Mouse (Mus musculus) heart, embryonic 11.5 days (tissue): ENCODE measurements around the gene Nfix. TPM values are rescaled to one million over a fixed set of nuclear protein-coding genes. Genes with fewer than 3 reads are reported as not detected.

Source experiments
- ATAC-seq: fragments of 200-750 bp; cut with Nextera tagmentation; replicated peaks from 2 replicates; pipeline ENCODE4 v1.8.0; 2017; ENCODE audit warnings: moderate library complexity; ENCODE audit not compliant: insufficient number of reproducible peaks, low FRiP score, low TSS enrichment
- H3K27ac ChIP-seq: fragments of 300-500 bp; sonication (generic); 2 replicates; pipeline ENCODE4 v1.5.1; 2014; ENCODE audit warnings: mild to moderate bottlenecking, low read depth, low read length
- H3K27me3 ChIP-seq: fragments of 300-500 bp; sonication (generic); 2 replicates; pipeline ENCODE4 v1.6.1; 2014; ENCODE audit warnings: mild to moderate bottlenecking, low read length, mixed read lengths; ENCODE audit not compliant: control insufficient read depth, insufficient read depth
- H3K36me3 ChIP-seq: fragments of 300-500 bp; sonication (generic); 2 replicates; pipeline ENCODE4 v1.6.1; 2014; ENCODE audit warnings: mild to moderate bottlenecking, low read length, moderate library complexity, mixed read lengths; ENCODE audit not compliant: control insufficient read depth, insufficient read depth
- H3K4me1 ChIP-seq: fragments of 300-500 bp; sonication (generic); 2 replicates; pipeline ENCODE4 v1.6.1; 2014; ENCODE audit warnings: low read length; ENCODE audit not compliant: control insufficient read depth, insufficient read depth
- H3K4me2 ChIP-seq: fragments of 300-500 bp; sonication (generic); 2 replicates; pipeline ENCODE4 v1.6.1; 2014; ENCODE audit warnings: mild to moderate bottlenecking, moderate library complexity
- H3K4me3 ChIP-seq: fragments of 300-500 bp; sonication (generic); 2 replicates; pipeline ENCODE4 v1.5.1; 2014; ENCODE audit warnings: low read depth, low read length
- H3K9ac ChIP-seq: fragments of 300-500 bp; sonication (generic); 2 replicates; pipeline ENCODE4 v1.6.1; 2014; ENCODE audit warnings: mild to moderate bottlenecking, low read depth, low read length, moderate library complexity
- H3K9me3 ChIP-seq: fragments of 300-500 bp; sonication (generic); replicated peaks from 2 replicates; pipeline ENCODE4 v1.6.1; 2016; ENCODE audit warnings: low read length; ENCODE audit not compliant: control insufficient read depth
- WGBS: fragments of 180-500 bp; shearing (Covaris S2); extraction: QIAGEN DNeasy Blood & Tissue Kit; methylation state at CpG from one replicate; pipeline ENCODE4 v1.1.7; 2014; ENCODE audit not compliant: insufficient replicate concordance; 5-methylcytosine and 5-hydroxymethylcytosine counted together
- polyA plus RNA-seq: library from polyadenylated mRNA; unstranded; fragments of >200 nt; fragmentation: Nextera tagmentation; extraction: Ambion mirVana; gene quantifications from 2 replicates; pipeline ENCODE4 v1.2.1, GENCODE M21; 2014

The Nfix gene
- polyA plus RNA-seq, 1 experiment from 2014 or later, result 7.6 TPM

DNA sequence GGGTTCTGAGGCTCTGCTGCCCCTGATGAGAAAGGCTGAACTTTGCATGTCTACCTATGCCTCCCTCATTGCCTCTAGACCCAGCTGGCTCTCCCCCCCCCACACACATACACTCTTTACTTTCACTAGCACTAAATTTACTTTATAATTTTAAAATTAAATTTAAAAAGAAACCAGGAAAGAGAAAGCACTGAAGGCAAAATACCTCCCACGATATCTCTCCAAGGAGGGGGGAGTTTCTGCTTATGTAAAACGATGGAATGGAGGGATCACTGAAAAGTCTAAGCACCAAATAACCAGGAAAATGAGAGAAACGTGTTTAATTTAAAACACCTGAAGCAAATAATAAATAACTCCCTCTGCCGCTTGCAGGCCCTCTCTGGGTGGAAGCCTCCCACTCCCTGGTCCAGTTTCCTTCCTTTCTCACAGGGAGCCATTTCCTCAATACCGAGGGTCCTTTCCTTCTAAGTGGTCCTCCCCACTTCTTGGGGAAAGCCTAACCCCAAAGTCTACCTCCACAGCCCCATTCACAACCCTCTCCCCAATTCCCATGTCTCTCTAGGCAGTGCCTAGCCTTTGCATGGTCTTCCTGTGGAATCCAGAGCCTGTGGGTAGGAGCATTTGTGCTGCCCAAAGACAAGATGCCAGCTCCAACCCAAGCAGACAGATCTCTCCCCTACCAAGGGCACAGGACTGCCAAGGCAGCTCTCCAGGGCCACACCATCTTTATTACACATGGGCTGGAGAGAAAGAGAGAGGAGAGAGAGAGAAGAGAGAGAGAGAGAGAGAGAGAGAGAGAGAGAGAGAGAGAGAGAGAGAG lies 18.2 kb downstream of the Nfix start:
- H3K9ac ChIP-seq, result no peak overlapping the region
- 10% methylated on average over 5 of the region's 5 CpGs for WGBS
- no peaks in the 10 kb centered on the region for H3K36me3 ChIP-seq
- H3K9me3 ChIP-seq, result no peaks in the 10 kb centered on the region
- no peak overlapping the region for H3K4me2 ChIP-seq
- no peak overlapping the region for H3K27ac ChIP-seq
- H3K27me3 ChIP-seq, result peaks cover 100% of the 10 kb centered on the region
- no peak for ATAC-seq
- H3K4me3 ChIP-seq, result no peak overlapping the region
- peaks cover 14% of the 10 kb centered on the region for H3K4me1 ChIP-seq

DNA sequence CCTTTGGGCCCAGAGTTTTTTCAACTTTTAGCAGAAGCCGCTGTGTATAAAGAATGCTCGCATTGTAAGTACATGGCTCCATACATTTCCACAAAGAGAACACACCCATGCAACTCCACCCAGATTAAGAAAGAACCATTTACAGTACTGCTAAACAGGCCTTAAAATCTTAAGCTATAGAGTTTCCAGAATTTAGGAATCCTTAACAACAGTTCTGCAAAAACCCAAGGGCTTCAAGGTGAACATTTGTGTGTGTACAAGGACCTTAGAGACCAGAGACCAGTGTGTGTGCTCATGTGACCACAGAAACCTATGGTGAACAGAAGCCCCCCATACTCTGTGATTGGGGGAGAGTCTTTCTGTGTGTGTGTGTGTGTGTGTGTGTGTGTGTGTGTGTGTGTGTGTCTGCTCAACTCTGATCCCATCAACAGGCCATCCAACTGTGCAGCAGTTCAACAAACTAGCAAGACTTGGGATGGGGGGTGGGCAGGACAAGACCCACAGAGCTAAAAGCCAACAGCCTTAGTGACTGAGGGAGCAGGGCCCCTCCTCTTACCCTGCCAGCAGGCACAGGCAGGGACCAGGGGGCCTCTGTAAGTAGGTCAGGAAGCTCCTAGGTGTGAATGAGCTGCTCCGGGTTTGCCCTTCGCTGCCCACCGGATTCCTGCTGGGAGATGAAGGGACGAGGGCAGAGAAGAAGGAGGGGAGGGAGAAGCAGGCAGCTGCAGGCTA lies 19.0 kb downstream of the Nfix start:
- ATAC-seq, result no peak
- H3K9me3 ChIP-seq, result no peaks in the 10 kb centered on the region
- no peak overlapping the region for H3K4me2 ChIP-seq
- no peak overlapping the region for H3K27ac ChIP-seq
- H3K36me3 ChIP-seq, result no peaks in the 10 kb centered on the region
- H3K27me3 ChIP-seq, result peaks cover 99% of the 10 kb centered on the region
- 21% methylated on average over 6 of the region's 6 CpGs for WGBS
- H3K4me3 ChIP-seq, result no peak overlapping the region
- no peak overlapping the region for H3K9ac ChIP-seq
- H3K4me1 ChIP-seq, result peaks cover 9% of the 10 kb centered on the region

DNA sequence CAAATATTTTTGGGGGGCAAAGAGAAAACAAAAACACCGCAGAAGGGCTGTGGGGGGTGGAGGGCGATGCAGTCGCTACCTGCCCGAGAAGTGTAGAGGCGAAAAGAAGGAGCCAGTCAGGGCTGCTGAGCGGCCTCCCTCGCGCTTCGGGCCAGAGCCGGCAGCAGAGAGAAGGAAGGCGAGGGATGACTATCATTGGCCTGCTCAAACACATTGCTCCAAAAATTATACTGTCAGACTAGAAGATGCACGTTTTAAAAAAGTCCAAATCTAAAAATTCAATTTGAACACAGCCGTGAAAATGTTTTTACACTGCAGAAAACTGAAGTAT lies 20.0 kb downstream of the Nfix start:
- WGBS, result 5% methylated on average over 13 of the region's 13 CpGs
- Histone ChIP-seq H3K4me2 (no peak overlapping the region; the same call in 1 of the 2 replicates), H3K27me3 (peaks cover 99% of the 10 kb centered on the region), H3K9me3 (no peaks in the 10 kb centered on the region), H3K9ac (no peak overlapping the region), H3K4me1 (peaks cover 10% of the 10 kb centered on the region), H3K36me3 (no peaks in the 10 kb centered on the region), H3K27ac (no peak overlapping the region), H3K4me3 (no peak overlapping the region)
- no peak for ATAC-seq

DNA sequence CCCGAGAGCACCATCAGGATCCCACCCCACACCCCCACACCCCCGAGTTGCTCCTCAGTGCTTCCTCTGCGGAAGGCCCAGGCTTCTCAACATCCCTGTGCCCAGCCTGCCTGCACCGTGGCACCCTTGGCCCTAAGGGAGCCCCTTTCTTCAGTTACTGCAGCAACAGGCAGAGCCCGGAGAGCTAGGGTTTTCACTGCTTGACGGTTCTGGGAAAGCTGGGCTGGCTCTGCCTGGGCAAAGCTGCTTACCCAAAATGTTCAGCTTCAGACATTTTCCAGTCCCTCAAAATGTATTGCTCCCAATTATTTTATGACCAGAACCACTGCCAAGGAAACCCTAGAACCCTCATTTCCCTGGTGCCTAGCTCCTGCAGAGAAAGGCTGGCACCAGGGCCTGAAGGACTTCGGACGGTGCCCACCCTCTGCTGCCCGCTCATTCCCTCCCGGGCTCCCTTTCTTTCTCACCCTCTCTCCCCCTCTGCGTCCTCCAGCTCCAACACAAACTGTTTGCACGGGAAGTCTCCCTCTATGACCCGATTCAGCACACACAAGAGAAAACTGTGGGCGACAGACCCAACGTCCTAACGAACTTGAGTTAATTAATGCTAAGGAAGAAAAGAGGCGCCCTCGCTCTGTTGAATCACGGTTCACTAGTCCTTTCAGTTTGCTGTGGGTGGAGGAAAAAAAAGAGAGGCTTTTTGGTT lies 20.5 kb downstream of the Nfix start:
- H3K27me3 ChIP-seq, result peaks cover 99% of the 10 kb centered on the region
- peaks cover 10% of the 10 kb centered on the region for H3K4me1 ChIP-seq
- no peak overlapping the region for H3K27ac ChIP-seq
- no peaks in the 10 kb centered on the region for H3K36me3 ChIP-seq
- H3K4me2 ChIP-seq, result no peak overlapping the region; the same call in 1 of the 2 replicates
- H3K4me3 ChIP-seq, result no peak overlapping the region; the same call in 1 of the 2 replicates
- no peak for ATAC-seq
- H3K9me3 ChIP-seq, result no peaks in the 10 kb centered on the region
- WGBS, result 6% methylated on average over 19 of the region's 19 CpGs
- H3K9ac ChIP-seq, result no peak overlapping the region

DNA sequence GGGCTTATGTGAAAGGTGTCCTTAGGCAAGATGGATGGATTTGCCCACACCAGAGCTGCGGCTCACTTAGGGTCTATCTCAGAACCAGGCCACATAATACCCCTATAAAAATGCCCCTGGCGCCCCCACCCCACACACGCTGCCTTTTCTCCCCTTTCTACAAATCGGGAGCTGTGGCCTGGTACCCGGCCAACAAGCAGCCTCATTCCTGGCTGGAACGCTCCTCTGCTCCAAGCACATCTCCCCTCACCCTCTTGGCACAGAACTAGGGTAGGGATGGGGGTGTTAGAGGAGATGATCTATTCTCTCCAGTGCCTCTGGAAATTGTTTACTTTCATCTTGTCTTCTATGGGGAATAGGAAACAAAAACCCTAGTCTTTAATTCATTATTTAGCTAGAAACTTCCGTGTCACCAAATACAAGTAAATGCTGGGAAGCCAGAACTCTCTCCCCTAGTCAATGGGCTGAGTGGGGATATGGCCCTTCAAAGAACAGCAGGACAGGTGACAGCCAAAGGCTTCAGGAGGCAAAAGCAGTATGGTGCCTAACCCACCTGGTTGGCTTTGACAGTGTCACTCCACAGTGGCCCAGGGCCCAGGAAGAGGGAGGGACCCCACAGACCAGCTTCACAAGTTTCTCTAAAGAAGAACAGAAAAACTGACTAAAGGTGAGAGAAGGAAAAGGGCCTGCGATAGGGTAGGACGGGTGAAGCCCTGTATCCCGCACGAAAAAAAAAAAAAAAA lies 21.3 kb downstream of the Nfix start:
- H3K9me3 ChIP-seq, result no peaks in the 10 kb centered on the region
- no peaks in the 10 kb centered on the region for H3K36me3 ChIP-seq
- no peak overlapping the region for H3K27ac ChIP-seq
- H3K4me3 ChIP-seq, result no peak overlapping the region
- H3K4me2 ChIP-seq, result no peak overlapping the region
- 12% methylated on average over 11 of the region's 11 CpGs for WGBS
- no peak for ATAC-seq
- H3K27me3 ChIP-seq, result peaks cover 98% of the 10 kb centered on the region
- H3K4me1 ChIP-seq, result peaks cover 8% of the 10 kb centered on the region; the same call in 1 of the 2 replicates
- no peak overlapping the region for H3K9ac ChIP-seq

DNA sequence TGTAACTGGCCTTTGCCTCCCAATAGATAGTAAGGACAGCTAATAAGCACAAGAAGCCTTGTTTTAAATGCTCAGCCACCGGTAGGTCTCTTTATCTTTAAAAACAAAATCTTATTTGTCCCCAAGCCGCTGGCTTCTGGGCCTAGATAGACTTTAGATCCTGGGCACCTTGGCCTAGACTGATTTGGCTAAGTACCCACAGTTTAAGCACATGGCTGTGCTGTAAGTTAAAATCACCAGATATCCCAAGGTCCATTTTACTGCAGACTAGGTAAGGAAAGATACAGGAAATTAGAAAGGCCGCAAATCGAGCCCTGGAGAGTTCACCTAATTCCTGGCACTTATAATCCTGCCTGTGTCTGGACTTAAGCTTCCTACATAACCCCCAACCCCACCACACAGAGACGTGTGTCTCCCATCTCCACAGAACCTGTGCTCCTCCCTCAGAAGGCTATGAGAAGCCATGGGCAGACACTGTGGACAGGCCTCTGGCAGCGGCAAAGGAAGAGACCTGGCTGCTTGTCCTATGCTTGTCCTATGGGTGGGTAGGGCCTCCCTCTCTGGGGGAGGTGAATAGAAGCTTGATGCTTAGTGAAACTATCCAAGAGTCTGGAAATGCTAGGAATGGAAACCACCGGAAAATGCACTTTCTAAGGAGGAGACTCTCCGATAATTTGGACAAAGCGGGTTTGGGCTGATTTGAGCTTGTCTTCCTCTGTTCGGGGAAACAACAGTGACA lies 22.1 kb downstream of the Nfix start:
- no peaks in the 10 kb centered on the region for H3K9me3 ChIP-seq
- ATAC-seq, result no peak
- no peak overlapping the region for H3K4me2 ChIP-seq
- H3K27ac ChIP-seq, result no peak overlapping the region
- peaks cover 98% of the 10 kb centered on the region for H3K27me3 ChIP-seq
- H3K4me1 ChIP-seq, result peaks cover 8% of the 10 kb centered on the region; the same call in 1 of the 2 replicates
- no peak overlapping the region for H3K9ac ChIP-seq
- WGBS, result 27% methylated on average over 10 of the region's 10 CpGs
- no peak overlapping the region for H3K4me3 ChIP-seq
- no peaks in the 10 kb centered on the region for H3K36me3 ChIP-seq

DNA sequence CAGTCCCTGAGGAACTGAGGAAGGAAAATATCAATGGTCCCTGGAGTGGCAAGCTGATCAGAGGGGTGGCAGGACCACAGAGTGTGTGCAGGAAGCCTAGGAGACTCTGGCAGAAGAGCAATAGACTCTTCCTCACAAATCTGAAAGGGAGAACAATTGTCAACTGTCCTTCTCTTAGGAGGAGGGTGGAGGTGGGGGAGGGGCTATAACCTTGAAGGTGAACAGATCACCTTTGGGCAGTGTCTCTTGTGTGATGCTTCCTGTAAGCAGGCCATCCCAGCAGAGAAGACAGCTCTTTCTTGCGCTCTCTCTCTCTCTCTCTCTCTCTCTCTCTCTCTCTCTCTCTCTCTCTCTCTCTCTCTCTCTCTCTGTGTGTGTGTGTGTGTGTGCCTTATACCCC lies 23.6 kb downstream of the Nfix start:
- 21% methylated on average over 1 of the region's 1 CpGs for WGBS
- Histone ChIP-seq H3K4me1 (peaks cover 15% of the 10 kb centered on the region; the same call in 1 of the 2 replicates), H3K27ac (no peak overlapping the region), H3K9ac (no peak overlapping the region), H3K27me3 (peaks cover 98% of the 10 kb centered on the region), H3K4me3 (no peak overlapping the region), H3K36me3 (no peaks in the 10 kb centered on the region), H3K9me3 (no peaks in the 10 kb centered on the region), H3K4me2 (no peak overlapping the region)
- no peak for ATAC-seq
